Mouse (Mus musculus) gastrocnemius, postnatal 14 days (tissue): ENCODE measurements around the gene Inafm1. TPM values are rescaled to one million over a fixed set of nuclear protein-coding genes. Genes with fewer than 3 reads are reported as not detected.
"Not testable (repeated sequence)": the region's sequence is repeated elsewhere in the genome, so short reads cannot be mapped to it uniquely, and the experiment has no call there.

ENCODE experiments used
- DNase-seq: peaks from one replicate; pipeline ENCODE4 v3.0.0; 2021; ENCODE audit warnings: mixed read lengths
- intact Hi-C: fragments of 180-260 bp; cut with DNase I; formaldehyde crosslinking; loops from one replicate; pipeline ENCODE4 v1.15.1; 2025; ENCODE audit warnings: low total_unique reads
- total RNA-seq, 2 experiments: library from RNA; stranded (reverse); gene quantifications; 2 replicates each; pipeline ENCODE4 v1.2.3; 2021

Gene Inafm1
- total RNA-seq, 2 experiments from 2014 or later, result 11.1 to 12.4 TPM

- no peak for DNase-seq
- intact Hi-C loops, result no loop called here
These were observed 2.3 kb downstream of the Inafm1 start for GRCm38 (mm10) chr7:16271139-16271538.

GRCm38 (mm10) chr7:16266593-16266992 is 6.8 kb downstream of the Inafm1 start:
- DNase-seq, intact Hi-C loops: not testable (repeated sequence)

- DNase-seq, result no peak
- intact Hi-C loops, result no loop called here
These were observed 7.6 kb downstream of the Inafm1 start for GRCm38 (mm10) chr7:16265856-16266255.

GRCm38 (mm10) chr7:16263843-16264242 is 9.6 kb downstream of the Inafm1 start:
- DNase-seq, result no peak
- intact Hi-C loops, result loop anchor here (2.0 kb wide), 1 partner anchor 71 kb away; no protein-coding TSS in a partner anchor

GRCm38 (mm10) chr7:16263015-16263787 is 10.2 kb downstream of the Inafm1 start:
- DNase-seq, result peak; percentile 81
- intact Hi-C loops, result loop anchor here (2.0 kb wide), 1 partner anchor 70 kb away; no protein-coding TSS in a partner anchor

- no peak for DNase-seq
- intact Hi-C loops, result no loop called here
These were observed 12.3 kb downstream of the Inafm1 start for GRCm38 (mm10) chr7:16261097-16261496.

GRCm38 (mm10) chr7:16259110-16259590 is 14.3 kb downstream of the Inafm1 start, which contains the start of gene C5ar1:
TSS of gene C5ar1 (minus strand) at chr7:16259540.
- no peak for DNase-seq
- intact Hi-C loops, result no loop called here

GRCm38 (mm10) chr7:16257830-16258229 is 15.6 kb downstream of the Inafm1 start:
- intact Hi-C loops, result no loop called here
- DNase-seq, result no peak

GRCm38 (mm10) chr7:16255963-16256362 is 17.5 kb downstream of the Inafm1 start:
- DNase-seq, intact Hi-C loops: not testable (repeated sequence)

GRCm38 (mm10) chr7:16254195-16254594 is 19.2 kb downstream of the Inafm1 start:
- no peak for DNase-seq
- intact Hi-C loops, result no loop called here

- intact Hi-C loops, result no loop called here
These were observed 22.7 kb downstream of the Inafm1 start for GRCm38 (mm10) chr7:16250687-16251086.

GRCm38 (mm10) chr7:16245958-16246357 is 27.5 kb downstream of the Inafm1 start:
- intact Hi-C loops, result no loop called here
- no peak for DNase-seq

More at GRCm38 (mm10) chr7:16250687-16251086, 22.7 kb downstream of the Inafm1 start:
- DNase-seq, result no peak

GRCm38 (mm10) chr7:16244067-16244466 is 29.4 kb downstream of the Inafm1 start, which contains the start of gene C5ar2:
TSS of gene C5ar2 (minus strand) at chr7:16244154.
- intact Hi-C loops, result no loop called here
- DNase-seq, result no peak

- intact Hi-C loops, result no loop called here
- no peak for DNase-seq
These were observed 31.2 kb downstream of the Inafm1 start for GRCm38 (mm10) chr7:16242198-16242597.

GRCm38 (mm10) chr7:16241787-16242186 is 31.6 kb downstream of the Inafm1 start:
- DNase-seq, result no peak
- intact Hi-C loops, result no loop called here

- no peak for DNase-seq
- intact Hi-C loops, result no loop called here
These were observed 32.5 kb downstream of the Inafm1 start for GRCm38 (mm10) chr7:16240978-16241303.

- DNase-seq, result no peak
- intact Hi-C loops, result no loop called here
These were observed 33.0 kb downstream of the Inafm1 start for GRCm38 (mm10) chr7:16240281-16240977.

- peak; percentile 49 for DNase-seq
- intact Hi-C loops, result no loop called here
These were observed 33.8 kb downstream of the Inafm1 start for GRCm38 (mm10) chr7:16239554-16239997.

- no peak for DNase-seq
- intact Hi-C loops, result no loop called here
These were observed 43.5 kb downstream of the Inafm1 start for GRCm38 (mm10) chr7:16229869-16230268.
